Mouse (Mus musculus) liver, embryonic 15.5 days (tissue): ENCODE data around the gene Kcns1. TPM values are rescaled to one million over a fixed set of nuclear protein-coding genes. Genes with fewer than 3 reads are reported as not detected.

Source experiments
- ATAC-seq: fragments of 200-750 bp; cut with Nextera tagmentation; 2 replicates; pipeline ENCODE4 v1.8.0; 2017; ENCODE audit warnings: moderate number of reproducible peaks, mild to moderate bottlenecking, moderate library complexity; ENCODE audit not compliant: insufficient read depth
- H3K27ac ChIP-seq: fragments of 300-500 bp; sonication (generic); replicated peaks from 2 replicates; pipeline ENCODE4 v1.5.1; 2015; ENCODE audit warnings: mild to moderate bottlenecking, inconsistent platforms
- H3K27me3 ChIP-seq: fragments of 300-500 bp; sonication (generic); 2 replicates; pipeline ENCODE4 v1.6.1; 2015; ENCODE audit warnings: mild to moderate bottlenecking, inconsistent platforms
- H3K36me3 ChIP-seq: fragments of 300-500 bp; sonication (generic); replicated peaks from 2 replicates; pipeline ENCODE4 v1.6.1; 2015; ENCODE audit warnings: moderate library complexity, mild to moderate bottlenecking, inconsistent platforms
- H3K4me1 ChIP-seq: fragments of 300-500 bp; sonication (generic); replicated peaks from 2 replicates; pipeline ENCODE4 v1.6.1; 2015; ENCODE audit warnings: inconsistent platforms
- H3K4me2 ChIP-seq: fragments of 300-500 bp; sonication (generic); 2 replicates; pipeline ENCODE4 v1.6.1; 2015; ENCODE audit warnings: moderate library complexity, mild to moderate bottlenecking, inconsistent platforms
- H3K4me3 ChIP-seq: fragments of 300-500 bp; sonication (generic); replicated peaks from 2 replicates; pipeline ENCODE4 v1.5.1; 2015; ENCODE audit warnings: mild to moderate bottlenecking, inconsistent platforms
- H3K9ac ChIP-seq: fragments of 300-500 bp; sonication (generic); 2 replicates; pipeline ENCODE4 v1.6.1; 2015; ENCODE audit warnings: moderate library complexity, mild to moderate bottlenecking, inconsistent platforms
- H3K9me3 ChIP-seq: fragments of 300-500 bp; sonication (generic); replicated peaks from 2 replicates; pipeline ENCODE4 v1.6.1; 2016; ENCODE audit warnings: inconsistent platforms
- WGBS: fragments of 180-500 bp; shearing (Covaris S2); methylation state at CpG from one replicate; pipeline ENCODE4 v1.1.7; 2015; ENCODE audit warnings: mixed read lengths; ENCODE audit not compliant: insufficient replicate concordance; 5-methylcytosine and 5-hydroxymethylcytosine counted together
- polyA plus RNA-seq: library from polyadenylated mRNA; unstranded; fragments of >200 nt; fragmentation: Nextera tagmentation; extraction: Ambion mirVana; gene quantifications from 2 replicates; pipeline ENCODE4 v1.2.1, GENCODE M21; 2015

Kcns1 gene
- polyA plus RNA-seq, 1 experiment from 2014 or later = not detected

DNA sequence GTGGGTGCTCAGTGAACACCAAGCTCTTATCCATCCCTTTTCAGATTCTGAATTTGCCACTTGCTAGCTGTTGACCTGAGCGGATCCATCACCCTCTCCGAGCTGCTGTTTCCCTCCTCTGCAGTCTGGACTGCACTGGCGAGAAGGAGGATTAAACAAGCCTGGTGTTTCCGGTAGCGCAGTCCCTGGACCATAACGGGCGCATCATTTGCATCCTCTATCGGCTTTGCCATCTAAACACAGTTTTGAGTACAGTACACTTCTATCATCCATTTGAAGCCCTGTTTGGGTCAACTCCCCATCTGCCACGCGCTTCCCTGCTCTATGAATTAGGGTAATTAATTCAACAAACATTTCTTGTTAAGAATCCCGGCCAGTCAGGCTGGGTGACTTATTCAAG, 587 bp downstream of the Kcns1 start:
- H3K9me3 ChIP-seq = no peaks in the 10 kb centered on the region
- WGBS = 6% methylated on average over 11 of the region's 11 CpGs
- no peak overlapping the region for H3K27ac ChIP-seq
- H3K27me3 ChIP-seq = peaks cover 82% of the 10 kb centered on the region
- no peak for ATAC-seq
- H3K4me2 ChIP-seq = 0 out of 2 replicates have a peak overlapping the region, but pooled peaks have one; percentile 35
- no peak overlapping the region for H3K9ac ChIP-seq
- H3K36me3 ChIP-seq = no peaks in the 10 kb centered on the region
- H3K4me1 ChIP-seq = peaks cover 7% of the 10 kb centered on the region; the same call in 1 of the 2 replicates
- no peak overlapping the region for H3K4me3 ChIP-seq

DNA sequence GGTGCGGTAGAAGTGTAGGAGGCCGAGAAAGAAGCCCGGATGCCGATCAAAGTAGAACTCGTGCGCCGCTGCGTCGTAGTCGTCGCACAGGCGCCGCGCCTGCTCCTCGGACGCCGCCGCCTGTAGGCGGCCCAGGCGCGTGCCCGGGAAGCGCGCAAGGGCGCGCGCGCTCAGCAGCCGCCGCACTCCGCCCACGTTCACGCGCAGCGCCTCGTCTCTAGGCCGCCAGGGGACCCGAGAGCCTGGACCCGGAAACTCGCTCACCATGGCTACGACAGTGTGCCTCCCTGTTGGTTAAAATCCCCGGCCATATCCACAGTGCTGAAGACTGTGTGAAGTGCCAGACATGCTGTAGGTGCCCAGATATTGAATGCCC, 2.4 kb downstream of the Kcns1 start:
- Histone ChIP-seq H3K9ac (no peak overlapping the region), H3K4me2 (peak overlapping the region; percentile 43), H3K36me3 (no peaks in the 10 kb centered on the region), H3K4me1 (peaks cover 7% of the 10 kb centered on the region; the same call in 1 of the 2 replicates), H3K9me3 (no peaks in the 10 kb centered on the region), H3K27me3 (peaks cover 79% of the 10 kb centered on the region), H3K27ac (no peak overlapping the region), H3K4me3 (0 out of 2 replicates have a peak overlapping the region, but pooled peaks have one; percentile 1)
- ATAC-seq = no peak
- 11% methylated on average over 42 of the region's 42 CpGs for WGBS

DNA sequence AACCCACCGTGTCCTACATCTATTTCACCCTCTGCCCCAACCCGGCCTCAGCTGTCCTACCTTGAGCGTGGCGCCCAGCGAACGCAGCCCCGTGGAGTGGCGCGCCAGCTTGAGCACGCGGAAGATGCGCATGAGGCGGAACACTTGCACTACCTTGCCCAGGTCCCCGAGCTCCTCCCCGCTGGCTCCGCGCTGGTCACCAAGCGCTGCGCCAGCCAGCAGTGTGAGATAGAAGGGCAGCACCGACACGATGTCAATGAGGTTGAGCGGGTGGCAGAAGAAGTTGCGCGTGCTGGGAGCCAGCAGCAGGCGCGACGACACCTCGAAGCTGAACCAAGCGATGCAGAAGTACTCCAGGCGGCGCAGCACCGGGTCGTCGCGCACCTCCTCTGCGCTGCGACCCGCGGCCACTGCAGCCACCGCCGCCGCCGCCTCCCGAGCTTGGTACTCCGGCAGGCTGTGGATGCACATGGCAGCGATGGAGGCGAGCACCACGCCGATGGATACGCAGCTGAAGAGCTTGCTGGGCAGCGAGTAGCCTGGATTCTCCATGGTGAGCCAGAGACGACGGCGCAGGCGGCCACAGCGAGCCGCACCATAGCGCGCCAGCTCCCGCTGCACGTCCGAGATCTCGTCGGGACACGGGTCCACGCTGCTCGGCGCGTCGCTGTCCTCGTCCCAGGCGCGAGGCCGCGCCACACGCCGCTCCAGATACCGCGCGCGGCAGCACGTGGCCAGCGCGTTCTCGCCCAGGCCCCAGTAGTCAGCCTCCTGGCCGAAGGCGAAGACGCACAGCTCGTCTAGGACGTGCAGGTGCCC, 3.0 kb downstream of the Kcns1 start:
- Histone ChIP-seq H3K9ac (no peak overlapping the region), H3K4me3 (0 out of 2 replicates have a peak overlapping the region, but pooled peaks have one; percentile 1), H3K36me3 (no peaks in the 10 kb centered on the region), H3K27me3 (peaks cover 74% of the 10 kb centered on the region), H3K27ac (no peak overlapping the region), H3K4me2 (peak overlapping the region; percentile 43), H3K9me3 (no peaks in the 10 kb centered on the region), H3K4me1 (peaks cover 7% of the 10 kb centered on the region; the same call in 1 of the 2 replicates)
- ATAC-seq = no peak
- WGBS = 10% methylated on average over 90 of the region's 90 CpGs

DNA sequence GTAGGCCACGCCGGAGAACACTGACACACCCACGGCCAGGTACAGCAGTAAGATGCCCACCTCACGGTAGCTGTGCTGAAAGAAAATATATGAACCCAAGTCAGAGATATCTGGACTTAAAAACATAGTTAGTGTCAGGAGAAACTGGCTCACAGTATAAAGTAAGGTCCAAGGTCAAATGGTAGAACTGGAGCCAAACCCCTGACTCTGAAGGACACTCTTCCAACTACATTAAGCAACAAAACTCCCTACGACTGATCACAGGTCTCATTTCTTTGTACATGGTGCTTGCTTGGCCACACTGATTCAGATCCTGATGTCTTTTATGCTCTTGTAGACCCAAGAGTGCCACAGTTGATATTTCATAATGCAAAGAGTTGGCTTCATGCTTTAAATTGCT, 6.0 kb downstream of the Kcns1 start:
- 68% methylated on average over 5 of the region's 5 CpGs for WGBS
- H3K9ac ChIP-seq = no peak overlapping the region
- no peaks in the 10 kb centered on the region for H3K36me3 ChIP-seq
- no peak overlapping the region for H3K4me3 ChIP-seq
- H3K4me1 ChIP-seq = peaks cover 9% of the 10 kb centered on the region; the same call in 1 of the 2 replicates
- no peak overlapping the region for H3K4me2 ChIP-seq
- H3K27ac ChIP-seq = no peak overlapping the region
- H3K9me3 ChIP-seq = no peaks in the 10 kb centered on the region
- H3K27me3 ChIP-seq = peaks cover 47% of the 10 kb centered on the region
- no peak for ATAC-seq

DNA sequence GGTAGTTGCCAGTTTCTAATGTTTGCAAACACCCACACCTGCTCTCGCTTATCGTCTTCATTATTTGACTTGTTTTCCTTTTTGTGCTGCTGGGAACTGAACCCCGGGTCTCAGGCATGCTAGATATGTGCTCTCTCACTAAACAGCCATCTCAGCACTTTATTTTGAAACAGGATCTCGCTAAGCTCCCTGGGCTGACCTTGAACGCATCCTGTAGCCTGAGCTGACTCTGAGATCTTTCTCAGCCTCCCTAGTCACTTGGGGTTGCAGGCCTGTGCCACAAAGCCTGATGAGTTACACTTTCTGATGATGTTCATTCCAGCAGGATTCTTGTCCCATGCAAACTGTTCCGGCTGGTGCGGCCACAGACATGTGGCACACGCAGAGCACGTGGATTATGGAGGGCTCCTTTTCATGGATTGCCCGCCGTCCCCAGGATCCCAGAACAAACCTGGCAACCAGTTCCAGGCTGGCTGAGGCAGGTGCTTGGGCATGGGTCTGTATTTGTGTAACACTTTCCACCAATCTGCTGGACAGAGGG, 9.3 kb downstream of the Kcns1 start:
- H3K9me3 ChIP-seq = no peaks in the 10 kb centered on the region
- H3K36me3 ChIP-seq = no peaks in the 10 kb centered on the region
- peaks cover 14% of the 10 kb centered on the region for H3K27me3 ChIP-seq
- no peak overlapping the region for H3K4me2 ChIP-seq
- ATAC-seq = no peak
- H3K27ac ChIP-seq = no peak overlapping the region
- H3K4me1 ChIP-seq = 0 out of 2 replicates have a peak, but pooled peaks cover 2% of the 10 kb centered on the region
- no peak overlapping the region for H3K4me3 ChIP-seq
- 65% methylated on average over 11 of the region's 11 CpGs for WGBS
- no peak overlapping the region for H3K9ac ChIP-seq

DNA sequence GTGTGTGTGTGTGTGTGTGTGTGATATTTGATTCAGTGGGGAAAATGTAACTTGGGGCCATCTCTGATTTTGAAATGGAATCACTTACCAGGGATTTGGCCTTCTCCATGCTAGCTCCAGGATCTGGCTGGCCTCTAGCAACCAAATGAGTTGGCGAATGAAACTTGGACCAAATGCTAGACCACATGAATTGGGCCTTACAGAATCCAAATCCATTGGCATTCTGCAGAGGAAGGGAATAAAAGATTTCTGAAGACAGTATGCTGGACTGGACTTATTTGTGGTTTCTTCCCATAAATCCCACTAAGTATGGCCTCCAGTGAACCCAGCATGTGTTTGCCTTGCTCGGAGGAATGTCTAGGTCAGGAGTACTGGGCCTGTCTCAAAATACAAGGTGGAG, 12.1 kb downstream of the Kcns1 start:
- Histone ChIP-seq H3K27me3 (no peaks in the 10 kb centered on the region), H3K9me3 (no peaks in the 10 kb centered on the region), H3K36me3 (peaks cover 4% of the 10 kb centered on the region; the same call in 1 of the 2 replicates), H3K27ac (no peak overlapping the region), H3K4me1 (0 out of 2 replicates have a peak, but pooled peaks cover 2% of the 10 kb centered on the region), H3K4me3 (no peak overlapping the region), H3K9ac (no peak overlapping the region), H3K4me2 (no peak overlapping the region)
- WGBS = 74% methylated on average over 2 of the region's 2 CpGs
- ATAC-seq = no peak

DNA sequence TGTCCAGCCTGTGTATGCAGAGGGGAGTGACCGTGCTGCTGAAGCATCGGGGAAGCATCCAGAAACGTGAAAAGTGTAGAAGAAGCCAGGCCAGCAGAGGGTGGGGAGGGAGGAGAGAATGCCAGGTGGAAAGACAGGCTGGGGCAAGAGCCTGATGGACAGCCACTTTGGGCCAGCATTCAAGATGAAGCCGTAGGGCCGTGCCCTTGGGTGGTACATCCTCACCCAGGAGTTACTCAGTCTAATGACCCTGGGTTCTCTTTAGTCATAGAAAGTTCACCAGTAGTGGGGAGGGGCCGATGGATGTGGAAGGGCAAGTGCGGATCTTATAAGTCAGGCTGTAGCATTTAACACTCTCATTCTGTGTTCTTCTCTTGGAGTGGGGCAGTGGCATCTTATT, 14.8 kb downstream of the Kcns1 start:
- H3K4me1 ChIP-seq = 0 out of 2 replicates have a peak, but pooled peaks cover 2% of the 10 kb centered on the region
- peaks cover 28% of the 10 kb centered on the region for H3K36me3 ChIP-seq
- H3K27ac ChIP-seq = no peak overlapping the region
- H3K4me2 ChIP-seq = no peak overlapping the region
- ATAC-seq = no peak
- no peaks in the 10 kb centered on the region for H3K9me3 ChIP-seq
- no peak overlapping the region for H3K4me3 ChIP-seq
- H3K27me3 ChIP-seq = no peaks in the 10 kb centered on the region
- H3K9ac ChIP-seq = no peak overlapping the region
- WGBS = 74% methylated on average over 7 of the region's 7 CpGs

DNA sequence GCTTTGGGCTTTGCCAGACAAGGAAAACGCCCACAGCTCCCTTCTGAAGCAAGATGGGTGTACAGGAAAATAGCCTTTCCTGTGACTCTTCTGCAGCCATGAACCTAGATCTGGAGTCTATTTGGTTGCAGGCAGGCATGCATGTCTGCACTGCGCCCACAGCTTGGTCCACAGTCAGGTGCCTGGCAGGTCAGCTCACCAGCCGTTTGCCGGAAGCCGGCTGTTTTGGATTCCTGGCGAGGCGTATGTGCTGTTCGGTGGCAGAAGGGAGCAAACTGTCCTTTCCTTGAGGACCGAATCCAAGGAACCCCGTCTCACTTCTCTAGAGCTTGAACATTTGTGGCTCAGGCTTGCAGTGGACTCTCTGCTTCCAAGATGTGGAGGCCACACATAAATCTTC, 16.9 kb downstream of the Kcns1 start:
- 84% methylated on average over 10 of the region's 10 CpGs for WGBS
- Histone ChIP-seq H3K4me1 (no peaks in the 10 kb centered on the region), H3K4me3 (no peak overlapping the region)

DNA sequence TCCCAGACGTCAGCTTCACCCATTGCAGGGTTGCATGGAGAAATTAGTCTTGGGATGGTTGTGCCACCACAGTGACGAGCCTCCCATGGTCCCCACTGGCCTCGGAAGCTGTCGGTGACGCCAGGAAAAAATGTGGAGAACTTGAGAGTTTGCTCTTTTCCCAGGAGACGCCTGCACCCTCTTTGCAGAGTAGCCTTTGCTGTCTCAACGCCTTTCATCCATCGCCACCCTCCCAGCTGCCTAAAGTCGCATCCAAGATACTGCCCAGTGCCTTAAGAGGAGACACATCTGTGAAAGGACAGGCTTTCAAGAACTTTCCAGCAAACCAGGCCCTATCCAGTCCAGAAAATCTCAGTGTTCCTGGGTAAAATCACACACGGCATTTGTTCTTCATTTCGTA, 18.6 kb downstream of the Kcns1 start:
- Histone ChIP-seq H3K9me3 (no peaks in the 10 kb centered on the region), H3K4me1 (no peaks in the 10 kb centered on the region), H3K27me3 (no peaks in the 10 kb centered on the region), H3K36me3 (peaks cover 28% of the 10 kb centered on the region), H3K27ac (no peak overlapping the region), H3K9ac (no peak overlapping the region), H3K4me2 (no peak overlapping the region), H3K4me3 (no peak overlapping the region)
- WGBS = 80% methylated on average over 11 of the region's 11 CpGs
- ATAC-seq = no peak

More for the DNA sequence above, 16.9 kb downstream of the Kcns1 start:
- no peaks in the 10 kb centered on the region for H3K9me3 ChIP-seq
- no peak overlapping the region for H3K4me2 ChIP-seq
- H3K27me3 ChIP-seq = no peaks in the 10 kb centered on the region
- ATAC-seq = no peak
- H3K36me3 ChIP-seq = peaks cover 28% of the 10 kb centered on the region
- no peak overlapping the region for H3K27ac ChIP-seq
- H3K9ac ChIP-seq = no peak overlapping the region

DNA sequence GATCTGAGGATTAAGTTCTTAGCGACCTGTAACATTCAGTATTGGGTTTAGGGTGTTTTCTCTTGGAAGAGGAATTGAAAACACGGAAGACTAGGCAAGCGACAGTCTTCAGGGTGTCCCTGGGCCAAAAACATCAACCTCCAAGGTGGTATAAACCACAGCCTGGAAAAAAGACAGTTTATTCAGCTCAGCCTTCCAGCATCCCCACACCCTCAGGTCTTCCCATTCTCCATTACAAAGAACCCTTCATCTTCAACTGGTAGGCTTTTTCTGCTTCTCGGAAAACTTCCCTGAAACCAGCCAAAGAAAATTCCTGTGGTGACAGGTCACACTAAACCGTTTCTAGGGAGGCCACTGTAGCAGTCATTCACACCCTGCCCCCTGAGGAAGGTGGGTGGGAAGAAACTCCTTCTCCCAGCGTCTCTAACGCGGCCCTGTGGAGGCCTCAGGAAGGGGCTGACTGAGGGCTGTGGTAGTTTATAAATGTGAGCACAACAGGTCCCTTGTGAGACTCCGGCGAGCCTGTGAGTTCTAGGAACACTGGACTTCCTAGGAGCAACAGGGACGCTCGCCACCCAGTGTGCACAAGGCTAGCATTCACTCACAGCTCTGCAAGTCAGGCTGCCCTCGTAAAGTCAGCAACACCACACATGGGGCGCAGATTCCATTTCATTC, 20.7 kb downstream of the Kcns1 start:
- ATAC-seq = no peak
- H3K36me3 ChIP-seq = peaks cover 35% of the 10 kb centered on the region
- no peaks in the 10 kb centered on the region for H3K9me3 ChIP-seq
- H3K4me1 ChIP-seq = no peaks in the 10 kb centered on the region
- no peak overlapping the region for H3K9ac ChIP-seq
- H3K4me3 ChIP-seq = no peak overlapping the region
- H3K27ac ChIP-seq = no peak overlapping the region
- H3K27me3 ChIP-seq = no peaks in the 10 kb centered on the region
- no peak overlapping the region for H3K4me2 ChIP-seq
- WGBS = 71% methylated on average over 14 of the region's 14 CpGs

DNA sequence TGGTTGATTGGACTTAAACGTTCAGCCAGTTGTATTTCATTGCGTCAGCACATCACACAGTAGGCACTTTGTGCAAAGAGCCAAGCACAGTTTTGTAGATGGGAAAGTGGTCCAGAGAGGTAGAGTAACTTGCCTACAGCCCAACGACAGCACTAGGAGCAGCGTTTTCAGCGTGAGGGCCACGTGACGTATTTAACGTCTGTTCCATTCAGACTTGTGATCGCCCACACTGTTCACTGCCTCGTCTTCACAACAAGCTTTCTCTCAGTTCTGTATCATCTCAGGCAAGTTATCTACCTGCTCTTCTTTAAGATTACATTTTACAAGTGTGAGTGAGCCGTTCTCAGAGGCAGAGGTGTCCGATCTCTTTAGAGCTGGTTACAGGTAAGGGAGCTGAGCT, 24.4 kb downstream of the Kcns1 start:
- no peak for ATAC-seq
- peaks cover 10% of the 10 kb centered on the region for H3K36me3 ChIP-seq
- WGBS = 79% methylated on average over 12 of the region's 12 CpGs
- H3K4me1 ChIP-seq = no peaks in the 10 kb centered on the region
- no peaks in the 10 kb centered on the region for H3K27me3 ChIP-seq
- no peak overlapping the region for H3K4me3 ChIP-seq
- H3K4me2 ChIP-seq = no peak overlapping the region
- no peak overlapping the region for H3K27ac ChIP-seq
- no peaks in the 10 kb centered on the region for H3K9me3 ChIP-seq
- no peak overlapping the region for H3K9ac ChIP-seq
